Mouse (Mus musculus) brain, embryonic 14.5 days (tissue): Measurements from ENCODE around the gene Sf3b5.

Experiments
- CTCF ChIP-seq: fragments of 200-500 bp; IDR thresholded peaks from 2 replicates; pipeline ENCODE4 v1.5.1; 2012; ENCODE audit warnings: inconsistent platforms, mild to moderate bottlenecking, moderate library complexity, borderline replicate concordance; ENCODE audit not compliant: insufficient read depth, insufficient read length; ENCODE audit errors: extremely low read depth
- POLR2A ChIP-seq: fragments of 200-500 bp; IDR thresholded peaks from 2 replicates; pipeline ENCODE4 v1.6.1; 2012; ENCODE audit warnings: mild to moderate bottlenecking, inconsistent platforms, borderline replicate concordance; ENCODE audit not compliant: poor library complexity, insufficient read depth, insufficient read length, severe bottlenecking; ENCODE audit errors: extremely low read depth

DNA sequence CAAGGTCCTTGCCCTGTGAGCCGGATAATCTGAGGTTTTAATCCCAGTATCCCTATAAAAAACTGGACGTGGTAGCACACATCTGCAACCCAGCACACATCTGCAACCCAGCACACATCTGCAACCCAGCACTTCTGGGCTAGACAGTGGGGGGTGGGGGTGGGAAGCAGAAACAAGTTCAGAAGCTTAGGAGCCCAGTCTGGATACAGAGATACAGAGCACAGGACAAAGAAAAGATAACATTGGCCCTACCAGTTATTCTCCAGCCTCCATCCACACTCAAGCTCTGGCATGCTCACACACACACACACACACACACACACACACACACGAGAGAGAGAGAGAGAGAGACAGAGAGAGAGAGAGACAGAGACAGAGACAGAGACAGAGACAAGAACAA, 21.6 kb upstream of the Sf3b5 start:
- TF ChIP-seq CTCF (no peak), POLR2A (no peak)
